Mouse (Mus musculus) layer of hippocampus, adult 11-12 months (tissue): ENCODE measurements around the gene Emc9.

Experiments
- DNase-seq: peaks from one replicate; pipeline ENCODE4 v3.0.0; 2022; ENCODE audit warnings: low spot score

Gene Emc9

DNA sequence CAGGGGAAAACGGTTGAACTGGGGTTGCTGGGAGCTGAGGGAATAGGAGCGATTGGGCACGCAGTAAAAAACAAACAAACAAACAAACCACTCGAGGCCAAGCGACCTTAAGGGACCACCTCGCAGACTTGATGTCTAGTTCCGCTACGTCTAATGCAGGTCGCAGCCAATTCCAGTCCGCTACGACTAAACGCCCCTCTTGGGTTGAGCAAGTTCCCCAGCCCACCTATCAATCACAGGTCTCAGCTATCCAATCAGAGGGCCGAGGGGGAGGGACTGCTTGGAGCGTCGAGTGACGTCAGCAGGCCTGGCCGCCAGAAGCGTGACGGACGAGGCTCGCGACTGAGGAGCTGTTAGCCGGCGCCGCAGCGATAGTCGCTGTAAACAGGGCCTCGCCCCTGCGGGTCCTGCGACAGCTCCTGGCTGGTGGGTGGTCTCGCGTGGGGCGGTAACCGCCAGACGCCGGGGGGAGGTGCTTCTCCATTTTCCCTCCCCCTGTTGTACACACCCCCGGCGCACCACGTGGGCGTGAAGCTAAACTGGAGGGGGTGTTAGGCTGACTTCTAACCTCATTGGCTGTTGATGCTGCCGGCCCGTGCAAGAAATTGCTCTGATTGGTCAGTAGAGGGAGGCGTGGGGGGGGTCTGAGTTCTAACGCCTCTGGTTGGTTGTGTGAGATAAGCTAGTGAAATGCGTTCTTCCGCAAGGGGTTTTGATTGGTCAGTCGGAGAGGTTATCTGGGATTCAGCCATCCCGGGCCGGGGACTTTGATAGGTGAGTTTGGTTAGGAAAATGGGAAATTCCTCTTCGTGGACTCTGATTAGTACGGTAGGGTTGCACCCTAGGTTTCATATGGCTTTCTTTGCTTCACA lies 24.7 kb downstream of the Emc9 start, which contains the start of gene A730061H03Rik:
Gene A730061H03Rik (minus strand): TSS at position 205 of the 872 bp plus-strand sequence.
- peak; percentile 99 for DNase-seq

GRCm38 (mm10) chr14:55559799-55560201 lies 25.3 kb downstream of the Emc9 start, which contains the start of gene Dcaf11:
TSS of gene Dcaf11 (plus strand) at chr14:55560006.
- peak; percentile 91 for DNase-seq

DNA sequence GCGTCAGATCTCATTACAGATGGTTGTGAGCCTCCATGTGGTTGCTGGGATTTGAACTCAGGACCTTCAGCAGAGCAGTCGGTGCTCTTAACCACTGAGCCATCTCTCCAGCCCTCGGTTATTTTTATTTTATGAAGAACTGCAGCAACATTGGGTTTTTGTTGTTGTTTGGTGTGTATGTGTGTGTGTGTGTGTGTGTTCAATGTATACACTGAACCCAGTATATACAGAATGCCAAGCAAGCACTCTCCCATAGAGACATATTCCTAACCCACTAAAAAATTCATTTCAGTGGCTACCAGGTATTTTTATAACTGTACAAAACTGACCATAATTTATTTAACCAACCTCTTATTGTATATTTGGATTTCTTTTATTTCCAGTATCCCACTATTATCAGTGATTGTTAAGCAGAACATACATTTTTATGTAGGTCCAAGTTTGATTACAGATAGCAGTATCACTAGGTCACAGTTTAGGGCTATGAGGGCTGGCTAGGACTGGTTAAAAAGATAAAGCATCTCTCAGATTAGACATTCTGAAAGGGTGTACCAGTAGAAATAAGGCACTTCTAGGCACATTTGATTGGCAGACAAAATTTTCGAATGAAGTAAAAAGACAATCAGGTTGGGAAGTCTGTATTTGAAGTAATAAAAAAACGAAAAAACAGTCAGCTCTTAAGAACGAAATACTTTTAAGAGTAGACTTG lies 26.2 kb downstream of the Emc9 start:
- no peak for DNase-seq

- no peak for DNase-seq
Measured at GRCm38 (mm10) chr14:55557587-55557986, 27.5 kb downstream of the Emc9 start.

GRCm38 (mm10) chr14:55557003-55557402 lies 28.1 kb downstream of the Emc9 start:
- peak; percentile 81 for DNase-seq

- DNase-seq, result no peak
Measured at GRCm38 (mm10) chr14:55555788-55556187, 29.3 kb downstream of the Emc9 start.

DNA sequence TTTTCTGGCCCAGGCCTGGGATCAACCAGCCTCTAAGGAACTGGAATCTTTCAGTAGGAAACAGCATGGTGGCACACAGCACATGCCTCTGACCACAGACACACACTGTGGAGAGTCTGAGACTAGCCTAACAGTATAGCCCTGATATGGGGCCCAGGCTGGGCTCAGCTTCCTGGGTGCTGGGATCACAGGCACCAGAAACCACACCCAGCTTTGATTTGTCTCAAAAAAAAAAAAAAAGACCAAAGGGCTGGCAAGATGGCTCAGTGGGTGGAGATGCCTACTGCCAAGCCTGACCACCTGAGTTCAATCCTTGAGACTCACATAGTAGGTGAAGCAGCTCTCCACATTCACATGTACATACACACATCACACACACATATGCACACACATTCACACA lies 30.5 kb downstream of the Emc9 start:
- DNase-seq, result no peak

- no peak for DNase-seq
Measured at GRCm38 (mm10) chr14:55551794-55552193, 33.3 kb downstream of the Emc9 start.

DNA sequence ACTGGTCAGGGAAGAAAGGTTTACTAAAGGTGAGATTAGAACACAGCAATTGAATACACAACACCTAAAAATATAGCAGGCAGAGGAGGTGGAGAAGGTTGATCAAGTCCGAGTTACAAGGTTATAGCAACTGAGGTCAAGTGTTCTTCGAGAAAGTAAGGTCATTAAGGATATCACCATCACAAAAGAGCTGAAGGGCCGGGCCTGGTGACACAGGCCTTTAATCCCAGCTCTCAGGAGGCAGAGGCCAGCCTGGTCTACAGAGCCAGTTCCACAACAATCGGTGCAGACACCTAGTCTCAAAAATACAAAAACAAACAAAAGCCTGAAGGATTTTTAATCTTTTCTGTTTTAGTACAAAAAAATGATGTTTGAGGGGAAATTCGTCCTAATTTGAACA lies 33.8 kb downstream of the Emc9 start:
- DNase-seq, result no peak

DNA sequence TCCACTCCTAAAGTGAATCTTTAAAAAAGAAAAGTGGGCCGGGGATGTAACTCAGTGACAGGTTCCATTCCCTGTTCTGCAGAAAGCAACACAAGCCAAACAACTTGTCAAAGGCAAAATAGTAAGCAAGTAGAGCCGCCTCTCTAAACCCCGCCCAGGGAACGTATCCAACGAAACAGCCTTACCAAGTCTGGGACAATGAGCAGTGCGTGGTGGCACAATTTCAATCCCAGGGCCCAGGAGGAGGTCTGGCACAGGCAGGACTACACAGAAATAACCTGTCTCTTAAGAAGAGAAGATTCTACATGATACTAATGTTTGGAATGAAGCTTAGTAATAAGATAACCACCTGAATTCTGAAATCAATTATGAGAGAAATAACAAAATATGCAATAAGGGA lies 34.9 kb downstream of the Emc9 start:
- DNase-seq, result no peak

DNA sequence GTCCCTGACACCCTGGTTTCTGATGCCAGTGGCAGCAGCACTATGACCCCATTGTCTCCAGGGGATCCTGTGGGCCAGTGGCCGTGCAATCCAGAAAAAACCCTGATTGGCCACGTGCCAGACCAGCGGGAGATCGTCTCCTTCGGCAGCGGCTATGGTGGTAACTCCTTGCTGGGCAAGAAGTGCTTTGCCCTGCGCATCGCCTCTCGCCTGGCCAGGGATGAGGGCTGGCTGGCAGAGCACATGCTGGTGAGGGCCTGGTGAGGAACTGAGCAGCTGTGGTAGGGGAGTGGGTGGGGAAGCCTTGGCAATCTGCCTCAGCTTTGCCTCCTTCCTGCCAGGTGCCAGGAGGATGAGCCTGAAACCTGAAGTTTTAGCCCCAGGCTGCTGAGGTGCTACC lies 40.8 kb downstream of the Emc9 start:
- DNase-seq, result no peak

- DNase-seq, result no peak
Measured at GRCm38 (mm10) chr14:55542268-55542667, 42.8 kb downstream of the Emc9 start.

DNA sequence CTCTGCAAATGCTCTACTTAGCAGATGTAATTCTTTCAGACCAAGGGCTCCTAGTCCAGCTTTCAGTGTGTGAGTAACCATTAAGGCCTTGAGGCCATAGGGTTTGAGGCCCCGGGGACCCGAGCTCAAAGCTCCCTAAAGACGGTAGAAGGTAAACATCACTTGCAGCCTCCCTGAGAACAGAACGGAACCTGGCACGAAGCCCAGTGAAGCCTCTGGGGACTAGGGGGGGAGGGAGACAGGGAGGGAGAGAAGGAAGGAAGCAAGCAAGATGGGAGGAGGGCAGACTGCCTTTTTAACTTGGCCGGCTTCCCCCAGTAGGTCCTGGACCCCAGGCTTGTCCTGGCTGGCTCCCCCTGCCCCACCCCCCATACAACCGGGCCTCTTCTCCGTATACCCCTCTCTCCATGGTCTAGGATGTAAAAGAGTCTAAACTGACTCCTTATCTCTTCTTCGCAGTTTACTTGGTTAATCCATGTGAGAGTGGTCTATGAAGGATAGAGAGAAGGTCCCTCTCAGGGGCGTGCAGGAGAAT lies 44.2 kb downstream of the Emc9 start:
- peak; percentile 73 for DNase-seq

DNA sequence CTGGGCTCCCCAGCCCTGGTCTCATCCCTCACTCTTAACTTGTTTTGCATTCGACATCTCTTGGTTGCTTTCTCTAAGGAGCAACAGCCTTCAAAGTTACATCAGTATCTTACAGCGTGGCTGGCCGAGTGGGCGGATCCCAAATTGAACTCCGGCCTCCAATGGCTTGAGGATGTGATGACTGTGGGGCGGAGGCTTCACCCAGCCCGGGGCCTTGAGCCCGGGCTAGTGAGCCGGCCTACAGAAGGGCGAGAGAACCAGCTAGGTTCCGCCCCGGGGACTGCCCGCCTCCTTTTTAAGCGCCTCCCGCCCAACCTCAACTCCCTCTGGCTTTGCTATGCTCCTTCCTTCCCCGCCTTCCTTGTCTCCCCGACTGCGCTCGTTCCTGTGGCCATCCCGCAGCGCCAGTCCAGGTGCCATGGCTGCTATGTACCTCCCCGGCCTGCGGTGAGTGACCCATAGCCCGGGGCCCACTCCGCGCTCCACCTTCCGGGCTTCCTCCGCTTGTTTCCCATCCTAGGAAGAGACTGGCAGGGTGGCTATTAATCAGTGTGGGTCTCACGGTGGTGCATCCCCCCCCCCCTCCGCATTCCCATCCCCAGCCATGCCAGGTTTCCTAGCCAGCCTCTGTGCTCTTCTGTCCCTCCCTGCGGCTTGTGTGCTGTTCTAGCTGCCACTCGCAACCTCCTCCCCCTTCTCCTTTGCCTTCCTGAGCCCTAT lies 44.9 kb downstream of the Emc9 start, which contains the start of gene Pck2:
Gene Pck2 (plus strand): TSS at position 200 of the 720 bp plus-strand sequence.
- peak; percentile 80 for DNase-seq

DNA sequence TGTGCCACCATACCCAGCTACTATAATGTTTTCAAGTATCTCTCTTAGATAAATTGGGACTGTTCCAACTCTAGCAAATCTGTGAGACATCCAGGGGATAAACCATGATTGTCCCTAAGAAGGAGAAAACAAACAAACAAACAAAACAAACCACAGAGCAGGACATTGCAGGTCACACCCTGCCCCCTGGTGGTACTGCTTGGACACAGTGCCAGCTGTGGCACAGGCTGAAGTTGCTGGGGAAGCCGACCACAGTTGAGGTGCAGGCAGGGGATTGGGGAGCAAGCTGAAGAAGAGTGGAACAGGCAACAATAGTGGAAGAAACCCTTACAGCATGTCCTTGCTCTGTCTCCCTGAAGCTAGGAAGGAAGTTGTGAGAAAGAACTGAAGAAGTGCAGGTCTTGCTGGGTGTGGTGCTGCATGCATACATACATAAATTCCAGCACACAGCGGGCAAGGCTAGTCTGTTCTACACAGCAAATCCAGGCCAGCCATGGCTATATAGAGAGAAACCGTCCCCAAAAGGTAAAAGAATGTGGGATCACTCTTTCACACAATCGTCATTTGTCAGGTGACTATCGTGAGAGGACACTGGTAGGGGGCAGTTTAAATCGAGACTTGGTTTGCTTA lies 48.9 kb downstream of the Emc9 start:
- peak; percentile 55 for DNase-seq
